Mouse (Mus musculus): Measurements from ENCODE around the gene Klra3.
"Not testable (repeated sequence)": the region's sequence is repeated elsewhere in the genome, so short reads cannot be mapped to it uniquely, and the experiment has no call there.

Gene Klra3

GRCm38 (mm10) chr6:130337411-130337810 lies at the start of gene Klra3:
TSS of gene Klra3 (minus strand) at chr6:130337574.
- no peak for DNase-seq (ENCODE audit: low spot score in 2 of 2)

DNA sequence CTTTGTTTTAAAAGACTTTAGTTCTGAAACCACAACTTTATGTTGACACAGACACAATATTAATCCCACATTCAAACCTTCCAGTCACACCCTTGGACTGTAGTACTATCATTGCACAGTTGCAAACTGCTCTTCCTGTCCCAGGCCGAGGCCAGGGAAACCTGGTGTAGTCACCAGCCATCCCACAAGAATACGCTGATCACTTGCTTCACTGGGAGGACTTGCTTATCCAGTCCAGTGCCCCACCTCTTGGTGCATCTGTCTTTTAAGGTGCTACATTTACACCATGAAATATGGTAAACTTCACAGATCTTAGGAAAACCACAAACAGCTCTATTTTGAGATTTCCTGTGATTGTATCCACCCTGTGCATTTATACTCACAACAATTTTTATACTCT lies 49.4 kb upstream of the Klra3 start, which contains the start of gene Klra1:
Klra1 (minus strand) TSS at position 125 of the 400 bp plus-strand sequence.
- no peak for DNase-seq (ENCODE audit: low spot score in 2 of 2)

DNA sequence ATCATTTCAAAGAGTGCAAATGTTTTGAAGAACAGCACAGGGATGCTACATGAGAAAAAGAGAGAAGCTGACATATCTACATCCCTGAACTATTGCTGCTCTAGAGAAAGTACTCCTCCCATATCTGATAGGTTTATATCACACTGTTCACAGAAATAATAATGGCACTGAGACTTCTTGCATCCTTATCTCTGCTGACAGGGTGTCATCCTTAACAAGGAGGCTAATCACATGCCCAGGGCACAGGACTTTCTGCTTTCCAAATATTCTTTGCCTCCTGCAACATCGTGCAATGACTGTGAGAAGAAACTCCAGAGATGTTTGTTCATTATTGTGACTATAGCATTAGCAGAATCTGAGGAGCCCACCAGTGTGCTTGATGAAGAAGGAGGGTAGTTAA lies 48.4 kb upstream of the Klra3 start:
- no peak for DNase-seq (ENCODE audit: low spot score in 2 of 2)

- no peak for DNase-seq (ENCODE audit: low spot score in 2 of 2)
Measured at GRCm38 (mm10) chr6:130382375-130382774, 45.0 kb upstream of the Klra3 start.

DNA sequence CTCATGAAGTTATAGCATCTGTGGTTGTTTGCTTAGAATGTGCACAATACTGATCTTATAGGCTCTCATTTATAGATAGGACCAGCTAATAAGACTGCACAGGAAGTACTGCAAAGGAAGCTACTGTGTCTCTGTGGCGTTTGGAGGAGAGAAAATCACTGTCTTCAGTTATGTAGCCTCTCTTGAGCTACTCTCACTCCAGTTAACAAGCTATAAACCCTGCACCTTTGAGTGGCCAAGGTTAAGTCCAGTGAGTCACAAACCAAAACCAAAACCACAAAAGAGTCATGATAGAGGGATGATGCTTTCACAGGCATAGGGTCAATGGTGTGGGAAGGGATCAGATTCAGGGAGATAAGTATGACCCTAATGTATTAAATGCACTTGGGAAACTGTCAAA lies 8.0 kb upstream of the Klra3 start:
- DNase-seq (ENCODE audit: low spot score in 2 of 2): not testable (repeated sequence)

GRCm38 (mm10) chr6:130341973-130342372 lies 4.6 kb upstream of the Klra3 start:
- DNase-seq (ENCODE audit: low spot score in 2 of 2): not testable (repeated sequence)

DNA sequence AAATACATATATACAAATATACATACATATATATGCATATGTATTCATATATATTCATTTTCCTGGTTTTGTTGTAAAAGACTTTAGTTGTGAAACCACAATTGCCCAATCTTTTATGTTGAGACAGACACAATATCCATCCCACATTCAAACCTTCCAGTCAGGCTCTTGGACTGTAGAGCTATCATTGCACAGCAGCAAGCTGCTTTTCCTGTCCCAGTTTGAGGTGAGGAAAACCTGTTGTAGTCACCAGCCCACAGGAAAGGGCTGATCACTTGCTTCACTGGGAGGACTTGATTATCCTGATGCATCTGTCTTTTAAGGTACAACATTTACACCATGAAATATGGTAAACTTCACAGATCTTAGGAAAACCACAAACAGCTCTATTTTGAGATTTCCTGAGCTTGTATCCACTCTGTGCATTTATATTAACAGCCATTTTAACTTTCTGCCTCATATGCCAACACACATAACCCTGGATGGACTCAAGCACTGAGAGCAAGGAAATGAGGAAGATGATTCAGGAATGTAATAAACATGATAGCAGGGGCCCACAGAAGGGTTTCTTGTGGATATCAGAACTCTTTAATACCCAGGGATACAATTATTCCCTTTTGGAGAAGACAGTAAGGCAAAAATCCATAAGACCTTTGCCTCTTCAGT lies 49.3 kb downstream of the Klra3 start:
- DNase-seq (ENCODE audit: low spot score in 2 of 2): no peak

DNA sequence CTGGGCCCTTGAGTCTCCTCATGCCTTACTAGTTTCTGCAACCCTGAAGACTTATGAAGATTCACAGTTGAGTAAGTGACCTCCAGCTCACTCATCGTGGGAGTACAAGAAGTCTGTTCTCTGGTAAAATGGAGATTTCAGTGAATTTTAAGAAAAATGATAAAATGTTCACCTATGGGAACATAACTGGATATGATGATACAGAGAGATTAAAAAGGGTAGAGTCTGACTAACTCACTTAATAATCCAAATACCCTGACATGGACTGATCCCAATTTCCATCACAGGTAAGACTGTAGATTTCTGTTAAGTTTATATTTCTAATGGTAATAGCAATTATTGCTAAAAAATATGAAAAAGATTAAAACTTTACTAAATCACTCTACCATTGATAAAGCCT lies 55.5 kb downstream of the Klra3 start, which contains the start of gene Klra10:
Klra10 (minus strand) TSS at position 101 of the 400 bp plus-strand sequence.
- DNase-seq (ENCODE audit: low spot score in 2 of 2): not testable (repeated sequence)

Data from spleen, postnatal 10 days (tissue).